Mouse (Mus musculus) thymus, postnatal 25 days (tissue): ENCODE measurements around the gene Pde4d.

Experiments
- DNase-seq: peaks from one replicate; pipeline ENCODE4 v3.0.0; 2022

Gene Pde4d

DNA sequence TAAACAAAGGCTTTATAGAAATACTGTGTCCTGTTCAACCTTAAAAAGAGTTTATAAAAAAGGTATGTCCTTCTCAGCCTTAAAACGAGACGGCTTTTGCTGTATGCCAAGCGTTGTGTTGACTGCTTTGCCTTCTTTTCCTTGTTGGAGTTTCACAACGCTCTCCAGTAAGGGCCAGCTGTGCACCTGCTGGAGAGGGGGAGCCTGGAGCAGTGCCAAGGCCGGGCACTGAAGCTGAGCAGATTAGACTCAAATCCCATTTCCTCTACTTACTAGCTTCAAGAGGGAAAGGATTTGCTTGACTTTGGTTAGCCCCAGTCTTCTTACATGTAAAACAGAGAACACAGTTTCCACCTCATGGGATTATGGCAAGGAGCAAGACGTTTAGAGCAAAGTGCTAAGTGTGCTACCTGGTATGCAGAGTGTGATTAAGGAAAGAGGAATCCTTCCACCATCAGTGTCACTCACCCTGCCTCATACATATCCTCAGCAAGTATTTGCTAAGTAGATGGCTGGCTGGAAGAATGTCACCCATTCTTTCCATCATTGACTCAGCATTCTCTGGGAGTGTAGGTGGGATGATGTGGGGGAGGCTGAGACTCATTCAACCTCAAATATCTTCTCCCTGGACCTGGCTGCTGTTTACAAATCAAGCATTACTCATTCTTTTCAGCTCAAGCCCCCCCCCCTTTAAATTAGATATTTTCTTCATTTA lies 149.6 kb downstream of the Pde4d start:
- no peak for DNase-seq

DNA sequence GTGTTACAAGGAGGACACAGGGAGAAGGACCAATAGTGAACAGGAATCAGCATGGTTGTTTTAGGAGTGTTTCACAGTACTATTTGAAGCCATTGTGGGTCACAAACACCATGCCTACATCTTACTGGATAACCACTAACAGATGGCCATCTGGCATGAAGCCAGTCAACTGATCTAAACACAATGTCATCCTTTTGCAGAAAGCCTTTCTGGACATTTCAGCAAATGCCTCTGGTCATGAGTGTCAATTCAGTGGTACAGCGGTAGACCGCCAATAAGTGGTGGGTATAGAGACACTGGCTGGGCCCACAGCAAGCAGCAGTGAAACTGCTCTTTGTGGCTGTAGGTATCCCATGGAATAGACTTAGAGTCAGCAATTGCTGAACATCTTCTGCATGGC lies 151.3 kb downstream of the Pde4d start:
- DNase-seq = no peak

DNA sequence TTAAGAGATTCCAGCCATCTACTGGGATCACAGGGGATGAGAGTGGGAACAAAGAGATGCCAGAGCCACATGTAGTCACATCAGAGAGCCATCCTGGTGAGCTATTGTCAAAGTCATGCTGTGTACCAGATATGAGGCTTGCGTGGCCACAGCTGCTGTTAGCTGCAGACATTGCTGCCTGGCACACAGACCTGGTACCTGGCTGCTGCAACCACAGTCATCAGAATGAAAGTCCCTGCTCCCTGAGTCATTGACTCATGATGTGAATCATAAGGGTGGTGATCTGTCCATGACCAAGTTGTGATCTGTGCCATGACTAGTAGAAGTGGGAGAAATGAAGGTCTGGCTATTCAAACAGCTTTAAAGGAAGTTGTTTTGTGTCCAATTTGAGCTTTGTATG lies 153.8 kb downstream of the Pde4d start:
- no peak for DNase-seq

DNA sequence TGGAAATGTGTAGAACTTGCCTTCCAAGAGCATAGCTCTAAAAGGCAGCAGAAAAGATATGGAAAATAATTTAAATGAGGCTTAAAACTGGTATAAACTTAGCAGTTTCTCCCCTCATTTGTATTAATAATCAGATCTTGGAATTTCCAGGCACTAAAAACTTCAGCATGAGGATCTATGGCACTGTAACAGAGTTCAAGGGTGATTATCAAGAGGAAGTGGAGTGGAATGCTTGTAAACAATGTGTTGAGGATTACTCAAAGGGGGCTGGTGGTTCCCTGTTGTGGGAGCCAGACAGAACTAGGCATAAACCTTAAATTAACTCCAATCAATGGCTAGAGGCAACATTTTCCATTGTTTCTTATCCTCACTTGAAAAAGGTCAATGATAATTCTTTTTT lies 154.5 kb downstream of the Pde4d start:
- no peak for DNase-seq

DNA sequence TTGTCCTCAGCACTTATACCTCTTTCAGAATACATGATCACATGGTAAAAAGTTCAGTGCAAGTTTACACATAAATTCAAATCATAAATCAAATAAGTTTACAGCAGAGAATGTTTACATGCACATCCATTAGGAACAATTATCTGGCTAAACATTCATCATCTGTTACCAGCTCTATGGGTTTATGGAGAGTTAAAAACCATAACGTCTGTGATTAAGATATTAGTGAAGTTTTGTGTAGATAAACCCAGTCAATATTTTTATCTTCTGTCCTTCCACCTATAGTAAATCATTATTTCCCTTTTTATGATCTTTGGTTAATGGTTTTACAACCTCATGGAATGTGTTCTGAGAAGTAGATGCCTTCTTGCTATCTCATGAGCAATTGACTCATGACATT lies 168.5 kb downstream of the Pde4d start:
- no peak for DNase-seq

DNA sequence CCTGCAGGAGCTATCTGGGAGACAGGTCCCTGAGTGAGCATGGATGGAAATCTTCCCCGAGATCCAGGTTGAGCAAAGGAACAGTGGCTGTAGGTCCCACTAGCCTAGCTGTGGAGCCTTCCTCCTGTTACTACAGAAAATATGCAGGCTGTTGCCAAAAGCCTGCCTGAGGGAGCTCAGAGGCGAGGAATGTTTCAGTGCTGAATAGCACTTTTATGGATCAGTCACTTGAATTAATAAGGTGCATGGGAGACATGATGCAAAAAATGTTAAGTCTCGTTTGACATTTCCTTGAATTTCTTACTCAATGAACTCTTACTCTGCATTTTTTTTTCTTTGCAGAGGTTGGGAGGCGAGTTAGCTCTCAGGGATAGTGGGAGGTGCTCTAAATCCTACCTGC lies 172.9 kb downstream of the Pde4d start:
- DNase-seq = no peak

DNA sequence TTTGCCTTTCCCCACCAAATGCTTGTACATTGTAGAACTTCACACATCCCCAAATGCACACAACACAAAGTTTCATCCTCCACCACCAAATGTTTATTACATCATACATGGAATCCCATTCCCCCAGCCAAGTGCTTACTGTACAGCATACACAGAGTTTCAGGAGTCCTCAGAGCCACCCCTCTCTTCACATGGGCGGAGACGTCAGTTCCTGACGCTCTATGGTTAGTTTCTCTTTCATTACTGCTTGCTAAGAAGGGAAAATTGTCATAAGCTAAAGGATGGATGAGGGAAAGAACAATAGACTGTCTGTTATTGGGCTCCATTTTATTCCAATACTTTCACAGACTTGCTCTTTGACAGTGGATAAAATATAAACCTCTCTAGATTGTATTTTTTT lies 174.2 kb downstream of the Pde4d start:
- no peak for DNase-seq

DNA sequence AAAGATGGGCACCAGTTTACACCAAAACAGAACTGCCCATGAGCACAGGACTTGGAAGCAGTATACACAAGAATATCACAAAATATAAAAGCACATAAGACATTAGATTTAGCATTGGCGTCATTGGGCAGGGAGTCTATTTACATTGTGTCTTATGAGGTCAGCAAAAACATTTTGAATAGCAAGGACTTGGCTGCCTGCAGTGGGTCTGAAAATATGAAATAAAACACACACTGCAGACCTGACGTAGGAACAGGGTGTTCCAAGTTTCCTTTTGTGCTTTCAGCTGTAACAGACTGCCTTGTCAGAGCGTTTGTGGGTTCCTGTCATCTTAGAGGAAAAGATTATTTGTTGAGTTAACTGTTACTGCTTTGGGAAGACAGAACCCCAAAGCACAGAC lies 176.4 kb downstream of the Pde4d start:
- DNase-seq = no peak

DNA sequence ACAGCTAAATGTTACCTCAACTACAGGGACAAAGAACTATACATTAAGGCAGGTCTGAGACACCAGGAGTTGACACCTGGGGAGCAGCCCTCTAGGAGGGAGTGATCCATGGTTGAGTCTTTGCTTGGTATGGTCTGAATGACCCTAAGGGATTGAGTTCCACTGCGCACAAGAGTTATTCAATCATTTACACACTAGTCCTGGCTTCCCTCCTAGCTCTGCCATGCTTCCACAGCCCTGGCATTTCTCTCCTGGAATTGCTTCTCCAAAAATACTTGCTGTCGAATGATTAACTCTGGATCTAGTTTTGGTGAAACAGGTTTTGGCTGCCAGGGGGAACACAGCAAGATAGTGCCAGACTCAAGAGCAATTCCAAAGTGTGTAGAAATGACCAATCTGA lies 178.8 kb downstream of the Pde4d start:
- DNase-seq = no peak

DNA sequence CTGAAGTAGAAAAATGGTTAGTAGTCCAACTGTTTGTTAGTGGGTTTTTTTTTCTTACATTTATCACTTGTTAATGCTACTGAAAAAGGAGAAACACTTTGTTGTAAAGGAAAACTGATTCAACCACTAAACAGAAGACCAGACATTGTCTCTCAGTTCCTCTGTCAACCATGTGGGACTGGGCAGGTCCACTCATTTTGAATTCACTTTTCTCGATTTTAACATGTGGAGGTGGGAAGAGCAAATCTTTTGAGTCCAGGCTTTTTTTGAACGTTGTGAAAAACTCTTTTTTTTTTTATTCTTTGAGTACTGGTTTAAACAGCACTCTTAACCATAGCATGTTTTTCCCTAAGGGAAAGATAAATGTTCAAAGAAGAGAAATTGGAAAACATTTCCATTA lies 180.8 kb downstream of the Pde4d start:
- no peak for DNase-seq

DNA sequence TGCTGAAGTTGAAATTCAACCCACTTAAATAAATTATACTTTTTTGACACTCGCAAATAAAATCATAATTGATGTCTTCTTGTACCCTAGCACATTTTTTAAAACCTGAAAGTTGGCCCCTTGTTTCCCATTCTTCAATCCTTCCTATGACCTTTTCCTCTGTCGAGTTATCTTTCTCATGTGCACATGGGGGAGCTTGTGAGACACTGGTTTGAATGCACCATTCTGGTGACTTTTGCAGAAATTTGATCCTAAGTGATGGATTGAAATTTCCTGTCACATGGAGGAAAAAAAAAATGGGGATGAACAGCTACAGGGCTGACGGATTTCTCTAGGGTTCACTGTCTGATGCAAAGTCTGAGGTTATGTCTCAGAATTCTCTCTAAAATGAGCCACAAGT lies 181.5 kb downstream of the Pde4d start:
- no peak for DNase-seq

DNA sequence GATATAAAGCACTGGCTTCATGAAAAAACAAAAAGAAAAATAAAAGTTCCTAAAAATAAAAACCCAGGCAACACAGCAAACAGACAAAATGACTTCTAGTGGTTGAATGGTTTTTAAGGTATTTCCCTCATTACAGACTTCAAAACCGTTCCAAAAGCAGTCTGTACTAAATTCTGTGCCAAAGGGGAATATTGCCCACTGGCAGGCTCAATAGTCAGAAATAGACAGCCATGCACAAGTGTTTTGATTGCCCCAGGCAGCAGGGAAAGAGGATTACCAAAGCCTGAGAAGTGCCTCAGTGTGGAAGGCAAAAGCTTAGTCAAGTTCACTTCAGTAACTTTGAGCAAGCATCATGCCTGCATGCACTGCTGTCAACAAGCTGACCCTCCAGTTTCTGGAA lies 186.8 kb downstream of the Pde4d start:
- no peak for DNase-seq

DNA sequence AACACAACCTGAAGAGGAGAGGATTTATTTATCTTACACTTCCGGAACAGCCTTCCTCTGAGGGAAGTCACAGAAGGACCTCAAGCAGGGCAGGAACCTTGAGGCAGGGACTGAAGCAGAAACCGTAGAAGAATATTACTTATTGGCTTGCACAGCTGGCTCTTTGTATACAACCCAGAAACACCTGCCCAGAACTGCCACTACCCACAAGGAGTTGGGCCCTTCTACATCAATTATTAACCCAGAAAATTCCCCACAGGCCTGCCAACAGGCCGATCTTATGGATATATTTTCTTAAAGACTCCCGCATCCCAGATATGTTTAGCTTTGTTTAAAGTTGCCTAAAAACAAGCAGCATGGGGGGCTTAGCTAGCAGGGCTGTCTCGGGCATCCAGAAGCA lies 192.5 kb downstream of the Pde4d start:
- no peak for DNase-seq

DNA sequence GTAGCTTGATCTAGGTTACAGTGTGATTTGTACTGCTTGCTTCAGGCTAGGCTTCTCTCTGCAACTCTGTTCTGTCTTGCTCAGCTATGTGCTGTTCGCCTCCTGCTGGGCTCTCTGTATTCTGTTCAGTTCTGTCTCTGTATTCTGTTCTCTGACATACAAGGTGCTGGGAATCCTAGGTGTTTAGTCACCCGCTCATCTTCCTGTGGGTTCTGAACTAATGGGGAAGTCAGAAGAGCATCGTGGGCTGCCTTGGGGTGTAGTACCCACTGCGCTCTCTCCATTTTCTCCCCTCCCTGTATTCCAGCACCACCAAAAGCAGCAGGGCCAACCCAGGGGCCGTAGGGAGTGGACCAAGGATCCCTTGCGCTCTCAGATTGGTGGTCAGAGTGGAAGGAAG lies 197.1 kb downstream of the Pde4d start:
- DNase-seq = no peak

DNA sequence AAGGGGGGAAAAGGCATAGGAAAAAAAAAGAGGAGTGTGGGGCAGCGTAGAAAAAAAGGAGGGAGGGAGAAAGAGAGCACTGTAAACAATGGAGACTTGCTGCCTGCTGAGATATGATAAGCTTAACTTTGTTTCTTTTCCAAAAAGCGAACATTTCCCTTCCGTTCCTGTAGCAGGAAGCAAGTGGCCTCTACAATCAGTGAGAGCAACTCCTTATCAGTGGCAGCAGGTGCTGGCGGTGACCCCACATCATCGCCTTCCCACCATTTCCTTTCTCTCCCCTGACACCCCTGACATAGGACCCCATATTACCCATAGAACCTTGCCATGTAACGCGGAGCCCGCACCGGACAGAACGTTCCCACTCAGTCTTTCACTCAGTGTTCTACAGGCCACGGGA lies 197.5 kb downstream of the Pde4d start:
- DNase-seq = no peak

DNA sequence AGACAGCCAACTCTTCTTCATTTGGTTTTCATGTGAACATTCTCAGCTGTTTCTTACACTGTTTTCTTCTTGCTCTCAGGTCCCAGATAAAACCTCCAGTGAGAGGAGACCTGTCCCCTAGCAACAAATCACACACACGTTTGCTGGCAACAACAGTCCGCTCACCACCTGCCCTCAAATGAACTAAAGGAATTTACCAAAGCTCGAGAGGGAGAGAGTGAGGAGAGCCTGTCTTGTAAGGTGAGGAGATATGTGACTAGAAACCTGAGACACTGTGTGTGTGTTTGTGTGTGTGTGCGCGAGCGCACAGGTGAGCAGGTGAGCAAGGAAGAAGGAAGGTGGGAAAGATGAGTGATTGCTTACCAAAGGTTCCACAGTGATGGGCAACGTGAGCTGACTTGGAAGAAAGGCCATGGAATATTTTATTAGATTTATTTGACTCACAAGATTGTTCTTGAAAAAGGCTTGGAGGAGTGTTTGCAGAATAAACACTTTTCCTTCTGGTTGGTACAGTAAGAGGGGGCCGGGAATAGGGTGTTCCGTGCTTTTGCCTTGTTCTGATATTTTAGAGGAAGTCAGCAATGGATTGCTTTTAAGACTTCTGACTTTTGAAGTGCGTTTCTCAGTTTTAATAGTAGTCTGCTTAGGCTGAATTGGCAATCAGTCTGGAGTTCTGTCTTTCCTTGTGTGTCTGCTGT lies 204.4 kb downstream of the Pde4d start:
- no peak for DNase-seq

DNA sequence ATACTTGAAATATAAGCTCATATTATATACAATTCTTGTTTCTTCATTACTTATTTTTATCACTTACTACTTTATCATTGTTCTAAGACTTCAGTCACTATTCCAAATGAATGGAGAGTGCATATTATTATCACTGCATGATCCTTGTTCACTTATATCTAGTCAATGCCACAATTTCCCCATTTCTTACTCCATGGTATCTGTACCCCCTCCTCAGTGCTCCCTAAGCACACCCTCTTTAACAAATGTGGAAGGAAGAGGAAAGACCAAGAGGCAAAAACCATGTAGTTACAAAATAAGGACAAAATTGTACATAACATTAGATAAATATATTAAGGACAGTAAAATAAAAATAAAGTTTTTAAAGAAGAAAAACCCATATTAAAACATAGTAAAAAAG lies 216.8 kb downstream of the Pde4d start:
- DNase-seq = no peak

DNA sequence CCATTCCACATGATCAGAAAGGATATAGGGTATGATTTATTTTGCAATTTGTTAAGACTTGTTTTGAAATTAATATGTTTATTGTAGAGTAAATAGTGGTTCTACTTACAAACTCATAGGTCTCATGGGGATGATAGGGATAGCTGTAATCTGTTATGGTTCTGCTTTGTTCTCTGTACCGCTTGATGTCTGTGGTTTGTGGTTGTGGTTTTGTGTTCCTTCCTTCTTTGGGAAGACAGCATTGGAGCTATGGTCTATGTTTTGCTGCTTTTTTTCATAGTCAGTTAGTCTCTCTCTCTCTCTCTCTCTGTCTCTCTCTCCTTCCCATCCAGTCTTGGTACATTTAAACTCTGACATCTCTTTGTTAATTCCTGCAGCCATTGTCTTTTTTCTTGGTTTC lies 217.3 kb downstream of the Pde4d start:
- peak; percentile 14 for DNase-seq

DNA sequence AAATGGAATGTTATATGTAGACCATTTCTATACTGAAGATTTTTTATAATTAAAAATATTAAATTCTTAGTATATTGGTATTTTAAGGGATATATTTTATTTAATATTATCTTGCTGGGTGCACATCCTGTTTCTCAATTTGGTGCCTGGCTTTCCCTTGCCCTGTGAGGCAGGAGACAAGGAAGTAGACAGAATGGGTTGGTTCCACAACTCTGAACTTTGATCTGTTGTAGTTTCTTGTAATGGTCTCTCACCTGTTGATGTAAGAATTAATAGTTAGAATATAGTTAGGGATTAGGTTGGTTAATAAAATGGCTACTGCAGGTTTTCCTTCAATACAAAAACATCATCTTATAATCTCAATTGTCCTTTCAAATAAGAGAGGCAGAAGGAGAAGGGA lies 227.3 kb downstream of the Pde4d start:
- no peak for DNase-seq

DNA sequence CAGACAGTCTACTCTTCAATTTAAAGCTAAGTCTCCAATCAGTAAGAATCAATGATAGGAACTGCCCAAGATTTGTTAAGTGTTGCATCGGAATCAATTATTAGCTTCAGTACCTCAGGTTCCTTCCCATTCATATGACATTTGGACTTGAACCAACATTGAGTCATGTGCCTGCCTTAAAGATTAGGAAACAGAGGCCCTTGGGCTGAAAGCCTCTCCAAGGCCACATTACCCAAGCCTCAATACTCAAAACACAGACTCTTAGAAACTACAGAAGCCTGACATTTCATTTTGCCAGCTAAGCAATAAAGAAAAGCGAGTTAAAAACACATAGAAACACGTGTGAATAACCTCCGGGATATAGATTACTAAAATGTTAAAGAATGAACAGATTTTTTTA lies 233.3 kb downstream of the Pde4d start:
- no peak for DNase-seq

DNA sequence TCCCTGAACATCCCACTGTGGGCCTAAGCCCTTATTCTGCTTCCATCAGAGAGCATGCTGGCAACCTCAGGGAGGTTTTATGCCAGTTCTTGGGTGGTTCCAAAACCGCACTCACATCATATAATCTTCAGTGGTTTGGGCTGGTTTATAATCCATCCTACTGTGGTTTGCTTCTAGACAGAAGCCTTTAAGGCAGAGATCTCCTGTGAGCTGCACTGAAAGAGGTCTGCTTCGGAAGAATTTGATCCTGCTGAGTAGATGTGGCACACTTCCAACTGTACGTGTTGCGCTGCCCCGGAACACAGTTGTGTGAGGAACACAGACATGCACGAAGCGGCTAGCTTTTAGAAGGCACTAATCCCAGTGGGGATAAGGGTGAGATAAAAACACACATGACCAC lies 236.1 kb downstream of the Pde4d start:
- DNase-seq = no peak

DNA sequence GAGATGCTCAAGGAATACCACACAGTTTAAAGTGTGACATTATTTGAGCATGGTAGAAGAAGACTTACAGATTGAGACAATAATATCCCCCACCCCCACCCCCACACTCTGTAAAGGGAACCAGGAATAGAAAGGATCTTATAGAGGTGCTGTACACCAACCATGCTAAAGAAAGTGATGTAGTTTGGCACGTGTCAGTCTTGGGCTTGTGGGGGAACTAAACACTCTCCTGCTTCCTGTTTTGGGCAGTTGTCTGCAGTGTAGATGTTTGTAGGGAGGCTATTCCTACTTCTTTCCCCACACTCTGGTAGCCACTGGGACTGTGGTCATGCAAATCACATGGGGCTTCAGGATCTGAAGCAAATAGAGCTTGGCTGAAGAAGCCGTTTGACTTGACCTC lies 236.5 kb downstream of the Pde4d start:
- no peak for DNase-seq

DNA sequence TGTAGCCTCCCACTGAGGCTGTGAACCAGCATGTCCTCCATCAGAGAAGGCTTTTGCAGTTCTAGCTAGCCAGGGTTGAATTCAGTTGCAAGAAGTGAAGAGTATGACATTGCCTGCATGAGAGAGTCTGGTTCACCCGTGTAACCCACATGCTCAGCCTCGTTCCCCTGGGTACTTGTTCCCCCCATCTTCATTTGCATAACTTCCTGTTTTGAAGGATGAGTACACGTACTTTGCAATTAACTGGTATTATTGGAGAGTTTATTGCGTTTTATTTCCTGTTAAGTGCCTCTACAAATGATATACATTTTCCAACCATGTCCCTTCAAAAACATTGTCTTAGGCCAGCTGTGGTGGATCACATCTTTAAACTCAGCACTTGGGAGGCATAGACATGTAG lies 237.1 kb downstream of the Pde4d start:
- no peak for DNase-seq

DNA sequence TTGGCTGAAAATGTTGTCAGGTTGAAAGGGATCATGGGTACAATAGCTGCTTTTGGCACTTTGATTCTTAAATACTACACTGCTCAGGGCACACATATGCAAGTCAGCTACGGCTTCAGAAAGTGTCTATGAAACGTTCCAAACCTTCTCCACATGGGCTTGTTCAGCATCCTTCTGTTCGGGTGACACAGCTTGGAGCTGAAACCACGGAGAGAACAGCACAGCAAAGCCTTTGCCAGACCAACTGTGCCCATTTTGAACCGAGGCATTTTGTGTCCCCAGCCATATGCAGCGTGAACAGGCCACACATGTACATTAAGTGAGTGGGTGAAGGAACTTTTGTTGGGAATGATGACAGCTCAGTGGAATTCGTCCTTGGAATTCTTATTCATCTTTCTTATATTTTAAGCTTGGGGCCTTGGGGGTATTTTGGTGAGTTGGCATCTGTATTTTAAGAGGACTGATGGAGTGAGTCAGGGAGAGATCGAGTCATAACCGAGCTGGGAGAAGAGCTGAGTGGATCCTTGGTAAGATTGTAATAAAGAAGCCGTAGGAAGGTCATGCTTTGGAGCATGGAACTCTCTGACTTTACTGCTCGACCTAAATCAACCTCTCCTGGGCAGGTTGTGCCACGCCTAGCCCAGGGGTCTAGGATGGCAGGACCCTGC lies 243.3 kb downstream of the Pde4d start:
- DNase-seq = no peak

DNA sequence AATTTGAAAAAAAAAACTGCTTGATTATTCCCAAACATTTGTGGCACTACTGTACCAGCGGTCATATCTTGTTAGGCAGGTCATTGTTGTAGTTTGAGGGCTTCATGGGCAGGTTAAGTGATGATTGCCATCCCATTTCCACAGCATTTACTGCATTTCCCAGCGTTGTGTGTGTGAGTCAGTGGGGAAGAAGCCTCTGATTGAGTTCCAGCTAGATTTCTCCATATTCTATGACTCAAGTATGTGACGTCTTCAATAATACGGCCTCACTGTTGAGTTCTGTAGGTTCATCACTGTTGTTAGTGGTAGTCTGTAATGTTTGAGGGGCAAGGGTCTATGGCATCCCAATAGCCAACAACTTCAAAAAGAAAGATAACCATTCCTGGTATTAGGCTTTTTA lies 255.7 kb downstream of the Pde4d start:
- no peak for DNase-seq
